Mouse (Mus musculus): Measurements from ENCODE around the gene Pfdn2.
"Not testable (repeated sequence)": the region's sequence is repeated elsewhere in the genome, so short reads cannot be mapped to it uniquely, and the experiment has no call there.

DNA sequence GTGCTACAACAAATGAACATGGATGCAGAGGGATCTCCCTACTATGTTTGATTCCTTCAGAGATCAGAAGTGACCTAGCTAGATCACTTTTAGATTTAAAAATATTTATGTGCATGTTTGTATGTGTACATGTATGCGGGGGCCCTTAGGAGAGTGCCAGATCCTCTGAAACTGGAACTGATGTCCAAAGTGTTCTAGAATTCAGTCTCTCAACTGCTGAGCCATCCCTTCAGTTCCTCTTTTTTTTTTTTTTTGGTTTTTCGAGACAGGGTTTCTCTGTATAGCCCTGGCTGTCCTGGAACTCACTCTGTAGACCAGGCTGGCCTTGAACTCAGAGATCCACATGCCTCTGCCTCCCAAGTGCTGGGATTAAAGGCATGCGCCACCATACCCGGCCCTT is 18.9 kb upstream of the Pfdn2 start:
- not testable (repeated sequence) for TF ChIP-seq CTCF (IDR thresholded peaks at IDR 0.05); POLR2A (IDR thresholded peaks at IDR 0.05; ENCODE audit: insufficient read depth, low read depth, low read length); EP300 (IDR thresholded peaks at IDR 0.05; ENCODE audit: insufficient read depth, low read depth, low read length)

All from heart, adult 2 months (tissue).